Mouse (Mus musculus): ENCODE data around the gene Saa3. TPM values are rescaled to one million over a fixed set of nuclear protein-coding genes. Genes with fewer than 3 reads are reported as not detected.
"Not testable (repeated sequence)": the region's sequence is repeated elsewhere in the genome, so short reads cannot be mapped to it uniquely, and the experiment has no call there.

Saa3 gene
- not detected in 2 replicates for polyA plus RNA-seq (2016; fragmentation: Nextera tagmentation; extraction: Ambion mirVana)

DNA sequence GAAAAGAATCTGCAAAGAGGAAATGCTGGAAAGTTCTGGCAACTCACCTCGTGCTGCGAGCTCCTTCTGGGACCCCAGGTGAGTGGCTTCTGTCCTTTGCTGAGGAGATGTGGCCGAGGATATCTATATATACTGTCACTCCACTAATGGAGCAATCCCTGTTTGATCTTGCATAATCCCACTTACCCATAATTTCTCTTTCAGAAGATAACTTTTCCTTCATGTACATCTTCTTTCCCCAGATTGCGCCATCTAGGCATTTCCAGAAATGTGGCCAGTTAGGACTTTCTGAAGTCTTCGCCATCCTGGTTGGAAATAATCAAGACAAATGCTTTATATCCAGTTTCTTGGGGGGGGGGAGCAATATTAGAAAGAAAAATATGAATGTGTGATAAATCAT lies at the start of gene Saa3:
Gene Saa3, minus strand, starts transcription at position 101 of the 400 bp plus-strand sequence.
- no peaks in the 10 kb centered on the region; the same call in 1 of the 2 replicates for H3K27me3 ChIP-seq
- H3K9me3 ChIP-seq = no peaks in the 10 kb centered on the region
- WGBS = 86% methylated on average over 5 of the region's 5 CpGs
- ATAC-seq (ENCODE audit: low FRiP score) = no peak
- H3K27ac ChIP-seq = no peak within 1 kb of the TSS
- H3K9ac ChIP-seq = no peak within 1 kb of the TSS
- H3K4me3 ChIP-seq (replicated peaks) = no peak within 1 kb of the TSS
- H3K36me3 ChIP-seq (replicated peaks) = no peaks in the 10 kb centered on the region
- no peak within 1 kb of the TSS for H3K4me2 ChIP-seq
- H3K4me1 ChIP-seq = no peaks in the 10 kb centered on the region

DNA sequence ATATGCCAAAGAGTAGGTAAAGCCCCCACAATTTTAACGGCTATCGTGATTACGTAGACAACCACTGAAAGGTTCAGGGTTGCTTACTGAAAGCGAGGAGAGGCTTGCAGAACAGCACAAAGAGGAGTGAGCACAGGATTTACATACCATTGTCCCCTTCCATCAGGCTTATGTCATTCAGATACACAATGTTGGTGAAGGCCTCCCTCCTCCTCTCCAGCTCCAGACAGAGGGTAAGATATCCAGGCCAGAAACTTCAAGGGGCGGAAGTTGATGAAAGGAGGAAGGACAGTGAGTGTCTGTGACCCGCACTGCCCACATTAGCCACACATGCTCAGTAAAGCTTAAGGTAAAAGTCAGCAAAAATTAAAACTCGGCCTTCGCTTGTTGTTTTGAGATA lies 49.2 kb upstream of the Saa3 start:
- Histone ChIP-seq H3K4me3 (replicated peaks) (no peak overlapping the region), H3K27ac (no peak overlapping the region), H3K9me3 (no peaks in the 10 kb centered on the region), H3K36me3 (replicated peaks) (peaks cover 80% of the 10 kb centered on the region), H3K4me2 (no peak overlapping the region), H3K9ac (no peak overlapping the region), H3K27me3 (no peaks in the 10 kb centered on the region), H3K4me1 (no peaks in the 10 kb centered on the region)
- ATAC-seq (ENCODE audit: low FRiP score) = no peak
- 67% methylated on average over 8 of the region's 8 CpGs for WGBS

- WGBS = 95% methylated on average over 5 of the region's 5 CpGs
- no peaks in the 10 kb centered on the region for H3K9me3 ChIP-seq
- no peak overlapping the region for H3K4me2 ChIP-seq
- H3K27me3 ChIP-seq = no peaks in the 10 kb centered on the region
- no peak for ATAC-seq (ENCODE audit: low FRiP score)
- H3K4me3 ChIP-seq (replicated peaks) = no peak overlapping the region
- no peaks in the 10 kb centered on the region for H3K4me1 ChIP-seq
- H3K36me3 ChIP-seq (replicated peaks) = peaks cover 69% of the 10 kb centered on the region
- no peak overlapping the region for H3K27ac ChIP-seq
- H3K9ac ChIP-seq = no peak overlapping the region
Observed at GRCm38 (mm10) chr7:46762601-46763000, 47.1 kb upstream of the Saa3 start.

GRCm38 (mm10) chr7:46761049-46761795 lies 45.7 kb upstream of the Saa3 start:
- WGBS = 70% methylated on average over 11 of the region's 11 CpGs
- H3K9ac ChIP-seq = no peak overlapping the region
- H3K9me3 ChIP-seq = no peaks in the 10 kb centered on the region
- no peaks in the 10 kb centered on the region for H3K4me1 ChIP-seq
- H3K27me3 ChIP-seq = no peaks in the 10 kb centered on the region
- peaks cover 60% of the 10 kb centered on the region for H3K36me3 ChIP-seq (replicated peaks)
- ATAC-seq (ENCODE audit: low FRiP score) = no peak
- H3K4me3 ChIP-seq (replicated peaks) = no peak overlapping the region
- no peak overlapping the region for H3K27ac ChIP-seq
- no peak overlapping the region for H3K4me2 ChIP-seq

DNA sequence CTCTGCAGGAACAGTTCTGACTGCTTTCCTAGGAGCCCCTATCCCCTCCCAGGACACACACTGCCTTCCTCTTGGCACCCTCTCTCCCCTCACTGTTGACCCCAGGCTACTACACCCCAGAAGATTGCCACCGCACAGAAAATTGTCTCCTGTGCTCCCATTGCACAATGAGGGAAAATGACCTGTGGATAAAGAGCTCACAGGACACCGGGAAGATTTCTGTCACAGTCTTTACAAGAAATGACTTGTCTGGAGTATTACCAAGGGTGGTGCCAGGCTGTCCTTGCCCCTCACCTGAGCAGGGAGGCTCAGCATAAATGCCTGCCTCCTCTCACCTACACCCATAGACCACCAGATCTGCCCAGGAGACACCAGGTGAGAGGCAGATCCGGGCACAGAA lies 36.0 kb upstream of the Saa3 start, which contains the start of gene Saa2:
Gene Saa2, plus strand, starts transcription at position 301 of the 400 bp plus-strand sequence.
- Histone ChIP-seq H3K9ac (no peak within 1 kb of the TSS), H3K4me2 (no peak within 1 kb of the TSS), H3K4me3 (replicated peaks) (no peak within 1 kb of the TSS), H3K36me3 (replicated peaks) (no peaks in the 10 kb centered on the region), H3K27ac (no peak within 1 kb of the TSS), H3K9me3 (no peaks in the 10 kb centered on the region), H3K4me1 (0 out of 2 replicates have a peak, but pooled peaks cover 5% of the 10 kb centered on the region), H3K27me3 (no peaks in the 10 kb centered on the region)
- 80% methylated on average over 3 of the region's 3 CpGs for WGBS
- ATAC-seq (ENCODE audit: low FRiP score) = no peak

DNA sequence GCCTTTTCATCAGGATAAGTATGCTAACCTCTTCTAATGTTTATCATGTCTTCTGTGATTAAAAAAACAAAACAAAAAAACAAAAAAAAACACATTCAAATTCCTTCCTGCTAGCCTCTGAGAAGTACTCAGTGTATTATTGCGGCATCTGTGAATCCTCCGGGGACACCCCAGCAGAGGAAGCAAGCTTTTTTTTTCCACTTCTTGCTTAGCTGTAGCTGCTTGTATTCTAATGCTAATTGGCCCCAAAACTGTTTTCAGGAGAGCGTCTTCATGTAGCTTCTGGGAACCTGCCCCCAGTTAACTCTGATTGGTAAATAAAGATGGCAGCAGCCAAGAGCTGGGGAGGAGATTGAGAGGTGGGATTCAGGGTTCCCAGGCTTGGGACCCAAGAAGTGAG lies 33.0 kb upstream of the Saa3 start:
- H3K9me3 ChIP-seq = no peaks in the 10 kb centered on the region
- H3K36me3 ChIP-seq (replicated peaks) = no peaks in the 10 kb centered on the region
- H3K4me3 ChIP-seq (replicated peaks) = no peak overlapping the region
- H3K4me2 ChIP-seq = no peak overlapping the region
- H3K4me1 ChIP-seq = 0 out of 2 replicates have a peak, but pooled peaks cover 5% of the 10 kb centered on the region
- 34% methylated on average over 3 of the region's 3 CpGs for WGBS
- no peak overlapping the region for H3K27ac ChIP-seq
- ATAC-seq (ENCODE audit: low FRiP score) = no peak
- no peak overlapping the region for H3K9ac ChIP-seq
- no peaks in the 10 kb centered on the region for H3K27me3 ChIP-seq

DNA sequence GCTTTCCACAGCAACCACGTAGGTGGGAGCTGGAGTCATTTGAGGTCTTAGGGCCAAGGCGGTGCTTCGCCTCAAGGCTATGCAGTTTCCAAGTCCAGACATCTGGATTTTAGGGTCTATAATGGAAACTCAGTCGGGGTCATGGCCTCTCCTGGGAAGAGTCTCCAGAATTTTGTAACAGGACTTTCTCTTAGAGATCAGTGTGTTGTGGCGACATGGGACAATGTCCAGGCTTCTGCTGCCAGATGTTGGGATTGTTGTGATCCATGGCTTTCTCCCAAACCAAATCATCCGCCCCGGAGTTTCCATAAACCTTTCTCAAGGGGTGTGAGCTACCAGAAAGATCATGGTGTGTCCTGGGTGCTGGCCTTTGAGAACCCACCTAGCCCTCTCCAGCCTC lies 30.9 kb upstream of the Saa3 start:
- no peak overlapping the region for H3K9ac ChIP-seq
- 0 out of 2 replicates have a peak, but pooled peaks cover 5% of the 10 kb centered on the region for H3K4me1 ChIP-seq
- no peak overlapping the region for H3K4me2 ChIP-seq
- no peaks in the 10 kb centered on the region for H3K9me3 ChIP-seq
- no peaks in the 10 kb centered on the region for H3K36me3 ChIP-seq (replicated peaks)
- WGBS = 94% methylated on average over 7 of the region's 7 CpGs
- no peak for ATAC-seq (ENCODE audit: low FRiP score)
- no peak overlapping the region for H3K27ac ChIP-seq
- H3K4me3 ChIP-seq (replicated peaks) = no peak overlapping the region
- no peaks in the 10 kb centered on the region for H3K27me3 ChIP-seq

GRCm38 (mm10) chr7:46745816-46746215 lies 30.3 kb upstream of the Saa3 start:
- ATAC-seq (ENCODE audit: low FRiP score) = no peak
- H3K36me3 ChIP-seq (replicated peaks) = no peaks in the 10 kb centered on the region
- WGBS = 79% methylated on average over 3 of the region's 3 CpGs
- no peaks in the 10 kb centered on the region for H3K27me3 ChIP-seq
- H3K4me1 ChIP-seq = 0 out of 2 replicates have a peak, but pooled peaks cover 5% of the 10 kb centered on the region
- H3K4me2 ChIP-seq = no peak overlapping the region
- no peak overlapping the region for H3K4me3 ChIP-seq (replicated peaks)
- H3K27ac ChIP-seq = no peak overlapping the region
- H3K9ac ChIP-seq = no peak overlapping the region
- no peaks in the 10 kb centered on the region for H3K9me3 ChIP-seq

DNA sequence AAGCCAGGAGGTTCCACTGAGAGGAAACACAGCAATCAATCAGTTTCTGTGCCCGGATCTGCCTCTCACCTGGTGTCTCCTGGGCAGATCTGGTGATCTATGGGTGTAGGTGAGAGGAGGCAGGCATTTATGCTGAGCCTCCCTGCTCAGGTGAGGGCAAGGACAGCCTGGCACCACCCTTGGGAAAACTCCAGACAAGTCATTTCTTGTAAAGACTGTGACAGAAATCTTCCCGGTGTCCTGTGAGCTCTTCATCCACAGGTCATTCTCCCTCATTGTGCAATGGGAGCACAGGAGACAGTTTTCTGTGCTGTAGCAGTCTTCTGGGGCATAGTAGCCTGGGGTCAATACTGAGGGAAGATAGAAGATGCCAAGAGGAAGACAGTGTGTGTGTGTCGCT lies 27.4 kb upstream of the Saa3 start, which contains the start of gene Saa1:
Gene Saa1, minus strand, starts transcription at position 101 of the 400 bp plus-strand sequence.
- H3K9ac ChIP-seq; H3K4me1 ChIP-seq; H3K4me2 ChIP-seq; H3K4me3 ChIP-seq (replicated peaks); H3K9me3 ChIP-seq; H3K27me3 ChIP-seq; H3K36me3 ChIP-seq (replicated peaks); H3K27ac ChIP-seq; ATAC-seq (ENCODE audit: low FRiP score): not testable (repeated sequence)
- 85% methylated on average over 3 of the region's 3 CpGs for WGBS

- not testable (repeated sequence) for H3K4me2 ChIP-seq; H3K27ac ChIP-seq; H3K4me1 ChIP-seq; H3K9ac ChIP-seq; H3K27me3 ChIP-seq; H3K4me3 ChIP-seq (replicated peaks); ATAC-seq (ENCODE audit: low FRiP score); H3K36me3 ChIP-seq (replicated peaks); H3K9me3 ChIP-seq
- WGBS = 77% methylated on average over 5 of the region's 5 CpGs
Observed at GRCm38 (mm10) chr7:46740041-46740440, 24.5 kb upstream of the Saa3 start.

- ATAC-seq (ENCODE audit: low FRiP score) = no peak
- no peaks in the 10 kb centered on the region for H3K9me3 ChIP-seq
- WGBS = 86% methylated on average over 12 of the region's 12 CpGs
Observed at GRCm38 (mm10) chr7:46738561-46739460, 23.3 kb upstream of the Saa3 start.

GRCm38 (mm10) chr7:46734983-46735382 lies 19.5 kb upstream of the Saa3 start:
- H3K9ac ChIP-seq = no peak overlapping the region
- H3K4me3 ChIP-seq (replicated peaks) = no peak overlapping the region
- H3K27me3 ChIP-seq = no peaks in the 10 kb centered on the region
- no peaks in the 10 kb centered on the region for H3K9me3 ChIP-seq
- no peak overlapping the region for H3K4me2 ChIP-seq
- H3K4me1 ChIP-seq = no peaks in the 10 kb centered on the region
- ATAC-seq (ENCODE audit: low FRiP score) = no peak
- WGBS = 85% methylated on average over 2 of the region's 2 CpGs
- H3K27ac ChIP-seq = no peak overlapping the region
- no peaks in the 10 kb centered on the region for H3K36me3 ChIP-seq (replicated peaks)

More at GRCm38 (mm10) chr7:46738561-46739460, 23.3 kb upstream of the Saa3 start:
- H3K9ac ChIP-seq = no peak overlapping the region
- H3K4me2 ChIP-seq = no peak overlapping the region
- H3K4me1 ChIP-seq = no peaks in the 10 kb centered on the region
- no peak overlapping the region for H3K4me3 ChIP-seq (replicated peaks)
- no peaks in the 10 kb centered on the region for H3K27me3 ChIP-seq
- H3K27ac ChIP-seq = no peak overlapping the region
- H3K36me3 ChIP-seq (replicated peaks) = no peaks in the 10 kb centered on the region

Measured in forebrain, embryonic 12.5 days (tissue).